Mouse (Mus musculus) intestine, embryonic 14.5 days (tissue): Measurements from ENCODE around the gene Srrd. TPM values are rescaled to one million over a fixed set of nuclear protein-coding genes. Genes with fewer than 3 reads are reported as not detected.

Experiments used
- ATAC-seq: fragments of 200-750 bp; cut with Nextera tagmentation; replicated peaks from 2 replicates; pipeline ENCODE4 v1.8.0; 2017; ENCODE audit warnings: low read depth, moderate number of reproducible peaks, moderate TSS enrichment, moderate library complexity; ENCODE audit not compliant: low FRiP score, low TSS enrichment
- DNase-seq: peaks from one replicate; pipeline ENCODE4 v3.0.0-alpha.2; 2018; ENCODE audit warnings: low spot score
- H3K27ac ChIP-seq: fragments of 300-500 bp; sonication (generic); 2 replicates; pipeline ENCODE4 v1.5.1; 2014; ENCODE audit warnings: low read depth, mild to moderate bottlenecking, control low read depth
- H3K27me3 ChIP-seq: fragments of 300-500 bp; sonication (generic); replicated peaks from 2 replicates; pipeline ENCODE4 v1.6.1; 2014; ENCODE audit warnings: low read length, control low read depth; ENCODE audit not compliant: control insufficient read depth, insufficient read depth
- H3K36me3 ChIP-seq: fragments of 300-500 bp; sonication (generic); 2 replicates; pipeline ENCODE4 v1.6.1; 2014; ENCODE audit warnings: low read length, control low read depth; ENCODE audit not compliant: control insufficient read depth, insufficient read depth
- H3K4me1 ChIP-seq: fragments of 300-500 bp; sonication (generic); replicated peaks from 2 replicates; pipeline ENCODE4 v1.6.1; 2014; ENCODE audit warnings: low read length, control low read depth, mixed read lengths; ENCODE audit not compliant: control insufficient read depth, insufficient read depth
- H3K4me2 ChIP-seq: fragments of 300-500 bp; sonication (generic); 2 replicates; pipeline ENCODE4 v1.6.1; 2014; ENCODE audit warnings: low read length
- H3K4me3 ChIP-seq: fragments of 300-500 bp; sonication (generic); 2 replicates; pipeline ENCODE4 v1.5.1; 2014; ENCODE audit warnings: low read depth, low read length, control low read depth, mixed read lengths
- H3K9ac ChIP-seq: fragments of 300-500 bp; sonication (generic); 2 replicates; pipeline ENCODE4 v1.6.1; 2014; ENCODE audit warnings: mild to moderate bottlenecking, low read length
- H3K9me3 ChIP-seq: fragments of 300-500 bp; sonication (generic); 2 replicates; pipeline ENCODE4 v1.6.1; 2016; ENCODE audit warnings: low read length, control low read depth; ENCODE audit not compliant: control insufficient read depth
- WGBS: fragments of 180-500 bp; shearing (Covaris S2); extraction: QIAGEN DNeasy Blood & Tissue Kit; methylation state at CpG from one replicate; pipeline ENCODE4 v1.1.7; 2014; 5-methylcytosine and 5-hydroxymethylcytosine counted together
- polyA plus RNA-seq: library from polyadenylated mRNA; unstranded; fragments of >200 nt; fragmentation: Nextera tagmentation; extraction: Ambion mirVana; gene quantifications from 2 replicates; pipeline ENCODE4 v1.2.1, GENCODE M21; 2014

The Srrd gene
- polyA plus RNA-seq, 1 experiment from 2014 or later, result 38.2 TPM

GRCm38 (mm10) chr5:112298226-112298988, 44.4 kb downstream of the Srrd start:
- no peaks in the 10 kb centered on the region for H3K27me3 ChIP-seq
- H3K36me3 ChIP-seq, result no peaks in the 10 kb centered on the region
- 85% methylated on average over 12 of the region's 12 CpGs for WGBS
- H3K9me3 ChIP-seq, result no peaks in the 10 kb centered on the region
- no peak overlapping the region for H3K9ac ChIP-seq
- no peak overlapping the region for H3K4me3 ChIP-seq
- H3K4me2 ChIP-seq, result no peak overlapping the region
- DNase-seq (no peak), ATAC-seq (no peak; the same call in 1 of the 2 replicates)
- peaks cover 10% of the 10 kb centered on the region for H3K4me1 ChIP-seq
- H3K27ac ChIP-seq, result no peak overlapping the region

GRCm38 (mm10) chr5:112297257-112297656, 45.6 kb downstream of the Srrd start:
- H3K36me3 ChIP-seq, result no peaks in the 10 kb centered on the region; the same call in 1 of the 2 replicates
- H3K4me2 ChIP-seq, result no peak overlapping the region
- H3K4me3 ChIP-seq, result no peak overlapping the region
- no peak for DNase-seq
- WGBS, result 72% methylated on average over 2 of the region's 2 CpGs
- peaks cover 10% of the 10 kb centered on the region for H3K4me1 ChIP-seq
- no peaks in the 10 kb centered on the region for H3K27me3 ChIP-seq
- no peak overlapping the region; the same call in 1 of the 2 replicates for H3K27ac ChIP-seq
- no peaks in the 10 kb centered on the region for H3K9me3 ChIP-seq
- ATAC-seq, result no peak
- H3K9ac ChIP-seq, result no peak overlapping the region

DNA sequence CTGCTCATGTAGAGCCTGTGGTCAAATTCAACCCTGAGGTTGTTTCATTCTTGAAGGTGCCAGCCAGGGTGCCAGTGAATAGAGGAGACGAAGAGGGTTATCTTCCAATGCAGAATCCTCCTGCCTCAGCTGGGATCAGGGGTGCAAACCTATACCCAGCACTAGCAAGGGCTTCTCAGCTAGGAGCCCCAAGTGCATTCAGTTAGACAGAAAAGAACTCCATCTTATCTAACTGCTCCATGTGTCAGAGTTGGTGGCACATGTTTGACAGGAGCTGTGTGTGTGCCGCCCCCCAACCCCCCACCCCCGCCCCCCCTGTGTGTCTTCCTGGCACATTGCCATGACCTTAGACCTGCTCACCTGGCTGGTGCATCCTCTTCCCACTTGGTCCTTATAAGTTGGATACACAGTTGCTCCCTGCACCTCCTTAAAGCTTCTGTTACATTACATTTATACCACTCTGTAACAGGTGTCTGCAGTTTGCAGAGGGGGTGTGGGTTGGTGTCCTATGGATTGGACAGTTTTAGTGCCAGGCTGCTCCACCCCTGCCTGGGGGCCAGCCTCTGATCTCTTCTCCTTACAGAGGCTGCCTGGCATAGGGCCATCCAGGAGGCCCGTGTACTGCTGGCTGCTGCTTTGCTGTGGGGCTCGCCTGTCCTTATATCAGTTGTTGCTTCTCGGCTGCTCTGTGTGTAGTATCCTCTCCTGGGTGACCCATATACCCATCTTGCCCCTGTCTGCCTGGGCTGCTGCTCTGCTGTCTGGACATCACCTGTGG, 46.2 kb downstream of the Srrd start:
- peaks cover 10% of the 10 kb centered on the region for H3K4me1 ChIP-seq
- no peak for DNase-seq
- 76% methylated on average over 6 of the region's 6 CpGs for WGBS
- no peak overlapping the region for H3K4me3 ChIP-seq
- no peaks in the 10 kb centered on the region for H3K9me3 ChIP-seq
- H3K9ac ChIP-seq, result no peak overlapping the region
- H3K27me3 ChIP-seq, result no peaks in the 10 kb centered on the region
- ATAC-seq, result no peak
- no peaks in the 10 kb centered on the region; the same call in 1 of the 2 replicates for H3K36me3 ChIP-seq
- no peak overlapping the region for H3K4me2 ChIP-seq
- H3K27ac ChIP-seq, result no peak overlapping the region; the same call in 1 of the 2 replicates

DNA sequence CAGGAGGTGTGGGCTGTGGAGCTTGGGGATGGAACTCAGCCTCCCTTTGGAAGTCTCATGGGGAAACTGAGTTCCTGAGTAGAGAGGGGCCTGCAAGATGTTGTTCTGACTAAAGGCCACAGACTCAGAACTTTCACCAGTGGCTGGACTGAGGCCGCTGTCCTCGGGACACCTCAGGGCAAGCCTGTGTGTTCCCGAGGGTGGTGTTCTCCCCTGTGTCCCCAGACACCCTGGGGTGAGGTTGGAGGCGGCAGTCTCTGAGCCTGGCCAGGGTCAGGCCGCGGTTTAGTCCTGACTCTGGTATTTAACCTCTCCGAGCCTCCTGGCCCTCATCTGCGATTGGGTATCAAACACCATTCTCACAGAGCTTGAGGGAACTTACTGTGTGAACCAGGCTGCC, 47.3 kb downstream of the Srrd start:
- H3K4me2 ChIP-seq, result no peak overlapping the region
- H3K27ac ChIP-seq, result no peak overlapping the region
- 67% methylated on average over 8 of the region's 8 CpGs for WGBS
- H3K9ac ChIP-seq, result no peak overlapping the region
- H3K36me3 ChIP-seq, result no peaks in the 10 kb centered on the region; the same call in 1 of the 2 replicates
- ATAC-seq (no peak), DNase-seq (no peak)
- no peaks in the 10 kb centered on the region for H3K9me3 ChIP-seq
- peaks cover 10% of the 10 kb centered on the region for H3K4me1 ChIP-seq
- H3K4me3 ChIP-seq, result no peak overlapping the region
- no peaks in the 10 kb centered on the region for H3K27me3 ChIP-seq

DNA sequence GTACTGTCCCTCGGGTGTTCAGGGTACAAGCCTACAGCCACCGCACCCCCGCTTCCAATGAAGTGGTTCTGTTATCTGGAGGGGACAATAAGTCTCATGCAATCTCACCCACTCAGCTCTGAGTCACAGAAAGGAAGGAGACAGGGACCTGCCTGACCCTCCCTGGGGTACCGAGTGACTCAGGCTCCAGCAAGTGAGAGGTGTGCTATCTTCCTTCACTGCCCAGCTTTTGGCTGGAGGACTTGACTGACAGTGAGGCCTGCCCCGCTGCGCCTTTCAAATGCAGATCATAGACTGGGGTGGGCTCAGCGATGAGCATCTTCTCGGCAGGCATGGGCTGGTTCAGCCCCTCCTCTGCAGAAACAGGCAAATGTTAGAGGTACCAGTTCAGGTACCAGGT, 47.7 kb downstream of the Srrd start:
- 58% methylated on average over 8 of the region's 8 CpGs for WGBS
- Histone ChIP-seq H3K4me1 (peaks cover 10% of the 10 kb centered on the region), H3K4me3 (no peak overlapping the region), H3K27me3 (no peaks in the 10 kb centered on the region), H3K27ac (no peak overlapping the region), H3K36me3 (no peaks in the 10 kb centered on the region; the same call in 1 of the 2 replicates), H3K9ac (no peak overlapping the region), H3K4me2 (no peak overlapping the region), H3K9me3 (no peaks in the 10 kb centered on the region)
- DNase-seq, result no peak
- no peak for ATAC-seq

DNA sequence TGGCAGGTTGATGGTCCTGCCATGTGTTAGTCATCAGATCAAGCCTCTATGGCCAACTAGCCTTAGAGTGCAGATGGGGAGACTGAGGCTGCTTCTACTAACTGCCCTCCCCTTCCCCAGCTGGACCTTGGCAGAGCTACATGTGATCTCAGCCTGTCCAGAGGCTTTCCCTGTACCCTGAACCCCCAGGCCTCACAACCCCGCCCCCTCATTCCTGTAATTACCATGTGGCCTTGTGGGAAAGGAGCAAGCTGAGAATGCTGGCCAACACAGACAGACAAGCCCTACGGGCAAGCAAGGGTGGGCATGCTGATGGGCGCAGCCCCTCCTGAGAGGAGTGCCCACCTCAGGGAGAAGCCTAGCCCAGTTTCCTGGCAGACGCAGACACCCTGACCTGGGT, 48.1 kb downstream of the Srrd start:
- Histone ChIP-seq H3K27ac (no peak overlapping the region), H3K4me2 (no peak overlapping the region), H3K9ac (no peak overlapping the region), H3K27me3 (no peaks in the 10 kb centered on the region), H3K4me1 (peaks cover 10% of the 10 kb centered on the region), H3K36me3 (no peaks in the 10 kb centered on the region; the same call in 1 of the 2 replicates), H3K9me3 (no peaks in the 10 kb centered on the region), H3K4me3 (no peak overlapping the region)
- 72% methylated on average over 4 of the region's 4 CpGs for WGBS
- ATAC-seq (no peak), DNase-seq (no peak)

- Histone ChIP-seq H3K4me1 (peaks cover 12% of the 10 kb centered on the region), H3K4me3 (no peak overlapping the region), H3K9ac (no peak overlapping the region), H3K4me2 (no peak overlapping the region), H3K36me3 (no peaks in the 10 kb centered on the region; the same call in 1 of the 2 replicates), H3K27me3 (no peaks in the 10 kb centered on the region), H3K27ac (no peak overlapping the region), H3K9me3 (no peaks in the 10 kb centered on the region)
- 57% methylated on average over 2 of the region's 2 CpGs for WGBS
- ATAC-seq, result no peak
- DNase-seq, result no peak
Observed at GRCm38 (mm10) chr5:112293800-112294199, 49.0 kb downstream of the Srrd start.

DNA sequence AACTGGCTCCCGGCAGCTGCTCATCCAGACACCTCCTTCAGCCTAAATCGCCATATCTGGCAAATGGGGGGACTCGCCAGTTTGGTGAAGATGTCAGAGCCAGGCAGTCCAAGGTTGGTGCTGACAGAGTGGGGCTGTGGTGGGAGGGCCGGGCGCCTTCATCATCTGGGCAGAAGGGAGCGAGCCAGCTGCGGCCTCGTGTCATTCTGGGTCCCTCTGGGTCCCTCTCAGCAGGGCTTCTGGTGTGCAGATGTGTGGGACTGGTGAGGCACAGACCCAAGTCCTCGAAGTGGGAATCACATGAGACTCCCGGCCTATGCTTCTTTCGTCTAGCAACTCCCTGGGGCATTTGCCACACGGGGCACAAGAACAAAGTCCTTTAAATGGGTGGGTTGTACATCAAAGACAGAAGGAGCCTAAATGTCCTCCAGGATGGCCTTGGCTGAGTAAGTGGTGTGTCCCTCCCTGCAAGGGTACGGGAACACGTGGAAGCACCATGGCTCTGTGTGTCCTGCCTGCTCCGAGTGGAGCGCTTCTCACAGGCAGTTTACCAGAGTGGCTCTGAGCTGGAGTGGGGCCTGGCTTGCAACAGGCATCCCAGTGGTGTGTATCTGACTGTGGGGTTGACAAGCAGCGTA, 50.4 kb downstream of the Srrd start:
- H3K9ac ChIP-seq, result no peak overlapping the region
- 75% methylated on average over 17 of the region's 17 CpGs for whole genome bisulfite sequencing

More for the DNA sequence above, 50.4 kb downstream of the Srrd start:
- Histone ChIP-seq H3K9me3 (no peaks in the 10 kb centered on the region), H3K4me1 (peaks cover 14% of the 10 kb centered on the region), H3K27me3 (no peaks in the 10 kb centered on the region), H3K36me3 (no peaks in the 10 kb centered on the region; the same call in 1 of the 2 replicates), H3K4me2 (no peak overlapping the region), H3K27ac (no peak overlapping the region), H3K4me3 (no peak overlapping the region)
- ATAC-seq, result no peak
- no peak for DNase-seq
